Mouse (Mus musculus): ENCODE data around the gene Troap.
A peak's percentile ranks its signal among the peaks of the same experiment; 100 is the strongest.

The Troap gene

DNA sequence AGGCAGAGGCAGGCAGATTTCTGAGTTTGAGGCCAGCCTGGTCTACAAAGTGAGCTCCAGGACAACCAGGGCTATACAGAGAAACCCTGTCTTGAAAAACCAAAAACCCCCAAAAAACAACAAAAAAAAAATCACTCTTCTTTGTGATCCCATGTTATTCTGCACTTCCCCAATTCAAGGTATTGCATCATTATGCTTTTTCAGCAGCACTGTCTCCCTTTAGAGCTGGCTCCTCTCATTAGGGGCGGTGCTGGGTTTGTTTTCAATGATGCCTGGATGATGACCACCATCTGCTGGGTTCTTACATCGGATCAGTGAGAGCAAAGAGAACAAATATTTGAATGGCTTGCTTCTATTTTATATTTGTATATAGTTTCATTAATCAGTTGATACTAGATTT is 48.3 kb downstream of the Troap start:
- Histone ChIP-seq H3K4me1 (replicated peaks; ENCODE audit: low read depth, low read length) (peaks cover 48% of the 10 kb centered on the region), H3K36me3 (ENCODE audit: insufficient read depth, low read length) (no peaks in the 10 kb centered on the region), H3K4me3 (replicated peaks; ENCODE audit: low read length) (no peak overlapping the region), H3K27me3 (ENCODE audit: insufficient read depth, low read length) (no peaks in the 10 kb centered on the region), H3K9me3 (ENCODE audit: low read length) (no peaks in the 10 kb centered on the region)
- no peak for TF ChIP-seq POU5F1 (IDR thresholded peaks at IDR 0.05; ENCODE audit: borderline replicate concordance, low read length)
- no peak for TF ChIP-seq NANOG (IDR thresholded peaks at IDR 0.05; ENCODE audit: borderline replicate concordance, low read length)
- no peak for TF ChIP-seq CTCF (conservative IDR thresholded peaks at IDR 0.05; ENCODE audit: low read length)

DNA sequence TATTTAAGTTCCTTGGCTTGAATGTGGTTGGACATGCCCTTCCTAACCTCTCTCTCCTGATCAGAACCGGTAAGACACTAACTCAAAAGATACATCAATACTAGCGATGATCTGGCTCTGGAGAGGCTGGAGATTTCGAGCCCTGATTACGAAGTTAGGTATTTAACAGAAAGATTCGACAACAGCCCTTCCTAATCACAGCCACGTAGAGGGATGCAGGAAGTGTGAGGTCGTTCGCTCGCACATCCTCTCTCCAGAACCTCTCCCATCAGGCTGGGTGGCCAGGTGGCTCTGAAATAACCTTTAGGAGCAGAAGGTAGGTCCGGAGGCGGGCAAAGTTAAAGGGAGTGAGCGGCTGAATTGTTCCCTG is 51.3 kb downstream of the Troap start, which contains the start of gene Spats2:
Spats2 (plus strand) TSS at position 206 of the 370 bp plus-strand sequence.
- Histone ChIP-seq H3K4me3 (replicated peaks; ENCODE audit: low read length) (peak within 1 kb of the TSS; percentile 85), H3K27me3 (ENCODE audit: insufficient read depth, low read length) (no peaks in the 10 kb centered on the region), H3K4me1 (replicated peaks; ENCODE audit: low read depth, low read length) (peaks cover 70% of the 10 kb centered on the region), H3K9me3 (ENCODE audit: low read length) (no peaks in the 10 kb centered on the region), H3K36me3 (ENCODE audit: insufficient read depth, low read length) (peaks cover 4% of the 10 kb centered on the region; the same call in 1 of the 2 replicates)
- TF ChIP-seq CTCF (conservative IDR thresholded peaks at IDR 0.05; ENCODE audit: low read length), result no peak
- no peak for TF ChIP-seq POU5F1 (IDR thresholded peaks at IDR 0.05; ENCODE audit: borderline replicate concordance, low read length)
- TF ChIP-seq NANOG (IDR thresholded peaks at IDR 0.05; ENCODE audit: borderline replicate concordance, low read length), result no peak

DNA sequence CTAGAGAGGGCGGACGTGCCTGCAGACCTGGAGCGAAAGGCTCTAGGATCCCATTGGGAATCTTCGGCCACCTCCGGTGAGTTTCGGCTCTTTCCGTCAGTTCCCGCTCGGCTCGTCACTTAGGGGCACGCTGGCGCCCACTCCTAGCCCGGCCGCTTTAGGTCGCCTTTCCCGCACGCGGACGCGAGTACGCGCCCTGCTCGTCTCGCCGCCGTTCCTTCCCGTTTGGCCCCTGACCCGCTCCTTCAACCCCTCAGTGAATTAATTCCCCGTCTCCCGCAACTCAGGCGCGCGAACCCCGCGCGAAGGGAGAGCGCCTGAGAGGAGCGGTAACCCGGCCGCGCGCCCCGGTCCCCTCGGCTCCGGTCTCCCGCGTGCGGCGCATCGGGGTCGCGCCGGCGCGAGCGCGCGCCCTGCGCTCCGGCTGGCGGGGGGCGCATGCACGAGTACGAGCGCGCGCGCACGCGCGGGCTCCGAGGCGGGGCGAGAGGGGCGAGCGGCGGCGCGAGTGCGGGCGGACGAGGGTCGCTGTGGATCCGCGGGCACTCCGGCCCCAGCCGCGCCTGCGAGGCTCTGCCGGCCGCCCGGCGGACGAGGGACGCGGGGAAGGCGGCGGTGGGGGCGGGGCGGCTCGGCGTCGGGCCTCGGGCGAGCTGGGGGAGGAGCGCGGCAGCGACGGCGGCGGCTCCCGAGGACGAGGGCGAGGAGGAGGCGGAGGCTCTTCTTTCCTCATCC is 51.9 kb downstream of the Troap start:
- TF ChIP-seq CTCF (conservative IDR thresholded peaks at IDR 0.05; ENCODE audit: low read length) (no peak), POU5F1 (IDR thresholded peaks at IDR 0.05; ENCODE audit: borderline replicate concordance, low read length) (no peak), NANOG (IDR thresholded peaks at IDR 0.05; ENCODE audit: borderline replicate concordance, low read length) (no peak)
- Histone ChIP-seq H3K4me1 (replicated peaks; ENCODE audit: low read depth, low read length) (peaks cover 69% of the 10 kb centered on the region), H3K36me3 (ENCODE audit: insufficient read depth, low read length) (peaks cover 6% of the 10 kb centered on the region), H3K4me3 (replicated peaks; ENCODE audit: low read length) (peak overlapping the region; percentile 85), H3K27me3 (ENCODE audit: insufficient read depth, low read length) (no peaks in the 10 kb centered on the region), H3K9me3 (ENCODE audit: low read length) (no peaks in the 10 kb centered on the region)

DNA sequence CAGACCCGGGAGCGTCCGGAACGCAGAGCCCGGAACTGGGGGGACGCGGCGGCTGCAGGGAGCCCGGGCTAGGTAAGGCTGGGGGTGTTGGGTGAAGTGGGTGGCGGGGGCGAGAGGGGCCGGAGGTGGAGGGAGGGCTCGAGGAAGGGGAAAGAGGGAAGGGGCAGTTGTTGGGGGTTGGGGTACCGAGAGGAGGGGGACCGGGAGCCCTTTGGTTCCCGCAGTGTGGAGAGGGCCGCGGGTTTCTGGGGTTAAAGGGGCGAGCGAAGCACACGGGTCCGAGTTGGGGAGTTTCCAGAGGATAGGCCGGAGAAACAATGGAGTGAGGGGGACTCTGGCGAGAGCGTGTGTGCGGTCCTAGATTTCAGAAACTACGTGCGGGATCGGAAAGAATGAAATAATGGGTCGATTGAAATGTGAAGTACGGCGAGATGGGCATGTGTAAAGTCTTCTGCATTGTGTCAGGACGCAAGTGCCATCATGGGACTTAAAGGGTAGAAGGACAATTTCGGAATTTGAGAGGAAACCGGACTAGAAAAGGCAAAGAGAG is 52.5 kb downstream of the Troap start:
- Histone ChIP-seq H3K36me3 (ENCODE audit: insufficient read depth, low read length) (peaks cover 12% of the 10 kb centered on the region), H3K27me3 (ENCODE audit: insufficient read depth, low read length) (no peaks in the 10 kb centered on the region), H3K9me3 (ENCODE audit: low read length) (no peaks in the 10 kb centered on the region), H3K4me3 (replicated peaks; ENCODE audit: low read length) (peak overlapping the region; percentile 85), H3K4me1 (replicated peaks; ENCODE audit: low read depth, low read length) (peaks cover 71% of the 10 kb centered on the region)
- TF ChIP-seq CTCF (conservative IDR thresholded peaks at IDR 0.05; ENCODE audit: low read length) (no peak), NANOG (IDR thresholded peaks at IDR 0.05; ENCODE audit: borderline replicate concordance, low read length) (no peak)

DNA sequence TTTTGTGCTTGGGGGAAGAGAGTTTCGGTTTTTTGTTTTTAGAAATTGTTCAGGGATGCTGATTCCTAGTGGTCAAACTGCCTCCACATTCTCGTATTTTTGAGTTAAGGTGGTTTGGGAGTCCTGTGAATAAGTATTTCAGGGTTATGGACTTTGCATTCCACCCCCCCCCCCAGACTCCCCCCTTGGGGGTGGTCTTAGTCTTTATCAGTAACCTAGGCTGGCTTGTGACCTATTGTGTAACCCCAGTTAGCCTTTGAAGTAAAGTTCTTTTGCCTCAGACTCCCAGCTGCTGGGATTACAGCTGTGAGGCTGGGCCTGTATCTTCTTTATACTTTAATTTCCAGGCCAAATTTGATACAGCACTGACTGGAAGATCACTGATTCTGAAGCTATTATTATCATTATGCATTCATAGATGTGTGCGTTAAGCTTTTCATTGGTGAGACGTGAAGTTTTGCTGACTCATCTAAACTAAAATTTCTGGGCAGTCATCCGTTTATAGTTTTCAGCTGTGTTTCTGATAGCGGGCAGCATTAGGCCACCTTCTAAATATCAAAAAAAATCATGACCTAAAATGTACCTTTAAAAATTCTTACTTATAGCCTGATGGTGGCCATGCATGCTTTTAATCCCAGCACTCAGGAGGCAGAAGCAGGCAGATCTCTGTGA is 53.6 kb downstream of the Troap start:
- no peaks in the 10 kb centered on the region for H3K9me3 ChIP-seq (ENCODE audit: low read length)
- H3K4me3 ChIP-seq (replicated peaks; ENCODE audit: low read length), result peak overlapping the region; percentile 85
- H3K4me1 ChIP-seq (replicated peaks; ENCODE audit: low read depth, low read length), result peaks cover 67% of the 10 kb centered on the region
- no peaks in the 10 kb centered on the region for H3K27me3 ChIP-seq (ENCODE audit: insufficient read depth, low read length)
- TF ChIP-seq POU5F1 (IDR thresholded peaks at IDR 0.05; ENCODE audit: borderline replicate concordance, low read length) (no peak), NANOG (IDR thresholded peaks at IDR 0.05; ENCODE audit: borderline replicate concordance, low read length) (no peak)
- peaks cover 21% of the 10 kb centered on the region for H3K36me3 ChIP-seq (ENCODE audit: insufficient read depth, low read length)

DNA sequence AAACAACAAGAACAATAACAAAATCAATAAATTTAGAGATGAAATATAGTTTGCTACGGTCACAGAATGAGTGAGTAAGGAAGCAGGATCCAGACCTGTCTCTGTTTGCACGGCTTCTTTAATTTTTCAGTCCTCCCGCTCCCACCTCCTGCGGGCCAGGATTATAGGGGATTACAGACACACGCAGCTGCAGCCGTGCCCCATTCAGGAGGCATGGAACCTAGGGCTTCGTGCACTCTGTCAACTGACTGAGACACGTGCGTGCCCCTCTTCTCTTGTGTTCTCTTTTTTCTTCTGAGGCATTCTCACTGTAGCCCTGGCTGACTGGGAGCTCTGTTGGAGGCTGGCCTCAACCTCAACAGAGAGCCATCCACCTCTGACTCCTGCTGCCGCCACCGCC is 55.1 kb downstream of the Troap start:
- H3K4me3 ChIP-seq (replicated peaks; ENCODE audit: low read length), result peak overlapping the region; percentile 55
- peaks cover 28% of the 10 kb centered on the region for H3K36me3 ChIP-seq (ENCODE audit: insufficient read depth, low read length)
- TF ChIP-seq NANOG (IDR thresholded peaks at IDR 0.05; ENCODE audit: borderline replicate concordance, low read length), result no peak
- no peak for TF ChIP-seq POU5F1 (IDR thresholded peaks at IDR 0.05; ENCODE audit: borderline replicate concordance, low read length)
- TF ChIP-seq CTCF (conservative IDR thresholded peaks at IDR 0.05; ENCODE audit: low read length), result no peak
- H3K9me3 ChIP-seq (ENCODE audit: low read length), result no peaks in the 10 kb centered on the region
- no peaks in the 10 kb centered on the region for H3K27me3 ChIP-seq (ENCODE audit: insufficient read depth, low read length)
- H3K4me1 ChIP-seq (replicated peaks; ENCODE audit: low read depth, low read length), result peaks cover 65% of the 10 kb centered on the region

DNA sequence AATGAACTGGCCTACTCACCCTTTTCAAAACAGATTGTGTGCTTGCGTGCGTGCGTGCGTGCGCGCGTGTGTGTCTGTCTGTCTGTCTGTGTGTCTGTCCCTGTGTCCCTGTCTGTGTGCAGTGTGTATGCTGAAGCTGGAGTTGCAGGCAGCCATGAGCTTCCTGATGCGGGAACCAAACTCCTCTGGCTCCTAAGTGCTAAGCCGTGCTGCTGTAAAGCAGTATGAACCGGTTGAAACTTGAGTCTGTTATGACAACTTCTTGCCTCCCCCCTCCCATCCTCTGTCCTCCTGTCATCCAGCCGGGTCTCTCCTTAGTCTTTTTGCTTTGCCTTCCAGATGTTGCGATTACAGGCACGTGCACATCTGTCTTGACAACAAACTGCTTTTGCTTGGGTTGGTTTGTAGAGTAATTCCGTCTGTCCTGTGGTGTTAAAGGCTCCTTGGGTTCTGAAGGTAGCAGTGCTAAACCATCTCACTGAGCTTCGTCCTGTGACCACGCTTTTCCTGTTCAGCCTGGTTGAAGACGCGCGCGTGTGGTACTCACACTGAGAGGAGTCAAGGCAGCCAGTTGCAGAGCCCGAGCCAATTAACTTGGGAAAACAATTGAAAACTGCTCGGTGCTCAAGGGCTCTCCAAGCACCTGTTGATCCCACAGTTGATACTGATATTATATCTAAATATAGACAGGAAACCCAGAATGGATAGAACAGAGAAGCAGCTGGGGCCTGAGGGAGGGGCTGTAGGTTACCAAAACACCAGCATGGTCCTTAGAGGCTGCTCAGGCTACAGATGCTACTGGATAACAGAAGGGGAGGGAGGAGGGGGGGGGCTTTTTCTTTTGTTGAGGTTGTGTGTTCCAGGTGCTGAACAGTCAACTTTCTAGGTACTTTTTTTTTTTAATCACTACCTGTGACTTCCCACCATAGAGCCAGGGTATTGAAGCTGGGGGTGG is 55.9 kb downstream of the Troap start:
- TF ChIP-seq NANOG (IDR thresholded peaks at IDR 0.05; ENCODE audit: borderline replicate concordance, low read length) (no peak), POU5F1 (IDR thresholded peaks at IDR 0.05; ENCODE audit: borderline replicate concordance, low read length) (no peak), CTCF (conservative IDR thresholded peaks at IDR 0.05; ENCODE audit: low read length) (no peak)
- peak overlapping the region; percentile 55 for H3K4me3 ChIP-seq (replicated peaks; ENCODE audit: low read length)
- peaks cover 62% of the 10 kb centered on the region for H3K4me1 ChIP-seq (replicated peaks; ENCODE audit: low read depth, low read length)
- no peaks in the 10 kb centered on the region for H3K27me3 ChIP-seq (ENCODE audit: insufficient read depth, low read length)
- no peaks in the 10 kb centered on the region for H3K9me3 ChIP-seq (ENCODE audit: low read length)
- peaks cover 28% of the 10 kb centered on the region for H3K36me3 ChIP-seq (ENCODE audit: insufficient read depth, low read length)

Data from E14TG2a.4 (cell line).